In the genomic region with DNA sequence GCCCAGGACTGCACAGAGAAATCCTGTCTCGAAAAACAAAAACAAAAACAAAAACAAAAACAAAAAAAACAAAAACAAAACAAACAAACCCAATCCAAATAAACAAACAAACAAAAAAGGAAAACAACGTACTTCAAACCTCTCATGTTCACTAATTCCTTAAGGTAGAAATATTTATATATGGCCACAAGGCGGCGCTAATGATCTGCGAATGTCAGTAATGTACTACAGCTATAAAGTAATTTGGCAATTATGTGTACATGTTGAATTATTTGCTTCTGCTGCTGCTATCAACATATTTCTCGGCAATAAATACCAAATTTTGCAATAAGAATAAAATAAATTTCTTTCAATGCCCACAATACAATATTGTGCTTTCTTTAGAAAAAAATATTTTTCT, we compare ENCODE assay signal across 10 mouse cellular contexts. TPM values are rescaled to one million over a fixed set of nuclear protein-coding genes. Genes with fewer than 3 reads are reported as not detected.
A peak's percentile ranks its signal among the peaks of the same experiment; 100 is the strongest.
DNase-seq lines count a peak whose midpoint lies in the region; ATAC-seq lines count a peak whose summit lies in the region.
"Had no signal": no experiment of that assay in that cellular context is flagged by ENCODE, and none has a peak within 500 bp of the region (broad histone marks: within the 10 kb centered on the region; RNA-seq: fewer than 3 reads in every experiment).

No protein-coding gene starts in this region.

- no peak overlapping the region for H3K27ac ChIP-seq in neural tube, embryonic 11.5 days (ENCODE audit: low read depth, low read length)
- no peak overlapping the region for H3K27ac ChIP-seq in neural tube, embryonic 15.5 days (replicated peaks)

- H3K9ac ChIP-seq in neural tube, embryonic 11.5 days (ENCODE audit: low read length), result no peak overlapping the region
- no peak overlapping the region for H3K9ac ChIP-seq in neural tube, embryonic 15.5 days (replicated peaks)

- H3K27me3 ChIP-seq in neural tube, embryonic 11.5 days (ENCODE audit: control insufficient read depth, insufficient read depth, low read length), result no peaks in the 10 kb centered on the region
- H3K27me3 ChIP-seq in neural tube, embryonic 15.5 days (replicated peaks), result no peaks in the 10 kb centered on the region

- H3K4me3 ChIP-seq in neural tube, embryonic 11.5 days (ENCODE audit: low read depth, low read length), result no peak overlapping the region
- H3K4me3 ChIP-seq in neural tube, embryonic 15.5 days (replicated peaks), result no peak overlapping the region

- no peaks in the 10 kb centered on the region for H3K4me1 ChIP-seq in neural tube, embryonic 11.5 days (ENCODE audit: control insufficient read depth, insufficient read depth, low read length)
- H3K4me1 ChIP-seq in neural tube, embryonic 15.5 days, result no peaks in the 10 kb centered on the region

- WGBS in neural tube, embryonic 11.5 days, result 11% methylated on average over 6 of the region's 6 CpGs
- WGBS in neural tube, embryonic 15.5 days, result 8% methylated on average over 6 of the region's 6 CpGs

- no peaks in the 10 kb centered on the region for H3K36me3 ChIP-seq in neural tube, embryonic 11.5 days (ENCODE audit: control insufficient read depth, insufficient read depth, low read length)
- H3K36me3 ChIP-seq in neural tube, embryonic 15.5 days, result no peaks in the 10 kb centered on the region

- no peak for ATAC-seq in neural tube, embryonic 11.5 days (ENCODE audit: insufficient read depth, low FRiP score, low TSS enrichment)
- ATAC-seq in neural tube, embryonic 15.5 days (ENCODE audit: low FRiP score), result no peak

- H3K4me2 ChIP-seq in neural tube, embryonic 11.5 days (ENCODE audit: low read depth), result no peak overlapping the region
- H3K4me2 ChIP-seq in neural tube, embryonic 15.5 days, result no peak overlapping the region

- H3K9me3 ChIP-seq in neural tube, embryonic 11.5 days (ENCODE audit: control insufficient read depth, low read length), result no peaks in the 10 kb centered on the region
- H3K9me3 ChIP-seq in neural tube, embryonic 15.5 days (replicated peaks), result no peaks in the 10 kb centered on the region

- DNase-seq in gastrocnemius, adult 18-20 months (ENCODE audit: low spot score), result peak; percentile 17
- DNase-seq in gastrocnemius, adult 8-10 months (ENCODE audit: low spot score in 2 of 2), result no peak
- DNase-seq in neural tube, embryonic 11.5 days (ENCODE audit: low spot score), result peak; percentile 55
- peak; percentile 15 to 51 for DNase-seq in adrenal gland, postnatal 36 days
- DNase-seq in hindlimb bud, embryonic 11.5 days (ENCODE audit: extremely low spot score, low read depth, low spot score), result peak; percentile 37
- DNase-seq in lung, postnatal 36 days, result peak; percentile 69
- no peak for DNase-seq in spleen, postnatal 14 days (ENCODE audit: low spot score in 2 of 2)

RNA-seq across cellular contexts. Expression of a gene that starts 41.6 kb away (rescaled TPM):
- total RNA-seq in gastrocnemius, adult 18-20 months (2021), result not detected
- total RNA-seq in gastrocnemius, adult 8-10 months (2022), result not detected
- polyA plus RNA-seq in neural tube, embryonic 11.5 days (2014; fragmentation: Nextera tagmentation; extraction: Ambion mirVana), result 2.1 and 2.2 TPM in 2 replicates
- polyA plus RNA-seq in neural tube, embryonic 15.5 days (2015; fragmentation: Nextera tagmentation; extraction: Ambion mirVana), result 0.95 and 1.5 TPM in 2 replicates
- not detected for total RNA-seq in adrenal gland, postnatal 36 days (2021)
- total RNA-seq: adrenal gland, adult 18-20 months; hematopoietic stem cell, adult 5-6 weeks had no signal

Comparison
In these comparisons a context has a peak if more than half of its experiments do, and no peak if none do; other contexts are left out.
1. DNase-seq: peak in gastrocnemius, adult 18-20 months (single experiment), neural tube, embryonic 11.5 days (single experiment), adrenal gland, postnatal 36 days (2 of 2), hindlimb bud, embryonic 11.5 days (single experiment) and lung, postnatal 36 days (single experiment); none in gastrocnemius, adult 8-10 months (0 of 2) and spleen, postnatal 14 days (0 of 2).